Mouse (Mus musculus): Measurements from ENCODE around the gene N4bp2l2.

The N4bp2l2 gene

DNA sequence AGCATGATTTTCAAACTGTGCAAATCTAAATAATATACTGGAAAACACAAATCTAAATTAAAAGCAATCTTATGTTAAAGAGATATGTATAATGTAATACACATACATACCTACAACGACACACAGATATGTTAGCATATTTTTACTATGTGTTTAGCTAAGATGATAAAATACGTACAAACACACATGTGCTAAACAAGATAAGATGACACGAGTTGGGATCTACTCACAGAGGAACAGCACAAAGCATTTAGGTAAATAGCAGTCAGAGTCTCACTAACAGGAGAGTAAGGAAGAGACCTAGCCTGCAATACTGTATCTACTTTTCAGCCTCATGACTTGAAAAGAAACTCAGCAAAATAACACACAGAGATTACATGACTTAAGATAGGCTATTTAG, 24.5 kb downstream of the N4bp2l2 start:
- no peak for DNase-seq

GRCm38 (mm10) chr5:150629692-150630091, 36.3 kb downstream of the N4bp2l2 start:
- no peak for DNase-seq

DNA sequence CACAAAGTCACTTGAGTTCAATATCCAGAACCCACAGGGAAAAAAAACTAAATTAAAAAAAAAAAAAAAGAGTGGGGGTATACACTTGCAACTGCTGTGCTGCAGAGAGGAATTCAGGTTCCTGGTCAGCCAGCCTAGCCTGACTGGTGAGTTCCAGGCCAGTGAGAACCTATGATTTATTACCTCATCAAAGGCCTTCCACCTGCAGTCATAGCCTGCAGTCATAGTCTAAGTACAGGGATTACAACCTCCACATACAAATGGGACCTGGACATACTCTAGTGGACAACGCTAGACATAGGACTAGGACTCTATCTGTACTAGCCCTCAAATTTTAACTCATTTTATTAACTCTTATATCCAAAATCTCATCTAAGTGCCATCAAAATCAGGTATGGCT, 36.7 kb downstream of the N4bp2l2 start:
- DNase-seq, result no peak

DNA sequence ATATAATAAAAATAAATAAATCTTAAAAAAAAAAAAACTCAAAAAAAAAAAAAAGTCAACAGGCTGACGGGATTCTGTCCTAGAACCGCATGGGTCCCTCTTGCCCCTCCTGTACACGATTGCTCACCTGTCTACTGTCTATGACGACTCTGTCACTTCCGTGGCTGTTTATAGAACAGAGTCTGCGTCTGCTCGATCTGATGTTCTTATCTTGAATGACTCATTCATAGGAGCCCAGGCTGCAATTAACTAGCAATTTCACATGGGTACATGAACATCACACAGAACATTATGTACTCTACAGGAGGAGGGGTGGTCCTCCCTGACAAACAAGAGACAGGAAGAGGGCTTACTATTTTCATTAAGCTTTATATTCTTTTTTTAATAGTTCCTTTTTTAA, 40.5 kb downstream of the N4bp2l2 start:
- no peak for DNase-seq

DNA sequence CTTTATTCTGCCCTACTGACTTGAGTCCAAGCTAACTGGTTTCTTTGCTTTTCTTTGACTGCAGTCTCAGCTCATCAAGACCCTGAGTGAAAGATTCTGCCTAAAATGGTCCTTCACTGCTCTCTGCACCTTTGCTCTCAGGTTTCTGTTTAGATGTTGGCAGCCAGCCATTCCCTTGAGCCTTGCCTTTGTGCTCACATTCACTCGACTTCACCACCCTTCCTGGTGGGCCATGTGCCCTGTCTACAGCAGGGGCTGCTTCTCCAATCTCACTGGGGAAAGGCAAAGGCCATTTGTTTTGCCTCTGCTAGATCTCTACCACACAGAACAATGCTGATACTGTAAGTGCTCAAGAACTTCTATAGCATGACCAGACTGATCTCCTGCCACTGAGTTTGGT, 43.2 kb downstream of the N4bp2l2 start:
- peak in 1 of 2 experiments; percentile 17 for DNase-seq

GRCm38 (mm10) chr5:150621592-150621991, 44.4 kb downstream of the N4bp2l2 start:
- DNase-seq, result no peak

DNA sequence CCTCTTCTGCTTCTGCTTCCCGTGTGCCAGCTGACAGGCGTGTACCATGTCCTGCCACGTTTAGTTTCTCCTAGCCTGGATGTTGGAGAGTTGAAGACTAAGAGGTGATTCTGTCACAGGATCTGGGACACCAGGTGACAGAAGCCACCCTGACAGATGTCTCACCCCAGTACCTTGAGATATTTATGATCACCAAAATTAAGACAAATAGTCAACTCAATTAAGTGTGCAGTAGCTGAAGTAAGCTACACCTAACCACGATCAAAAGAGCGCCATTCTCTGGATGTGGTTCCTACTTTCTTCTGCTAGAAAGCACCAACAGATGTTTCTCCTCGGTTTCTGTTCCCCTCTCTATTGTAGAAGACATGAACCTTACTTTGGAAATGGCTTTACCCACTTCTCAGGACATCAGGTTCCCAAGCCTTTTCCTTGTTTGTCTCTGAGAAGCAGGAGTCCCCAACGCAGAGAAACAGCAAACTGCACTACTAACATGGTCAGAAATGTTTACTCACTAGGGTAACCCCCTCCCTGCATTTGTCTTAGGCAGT, 45.3 kb downstream of the N4bp2l2 start:
- no peak for DNase-seq

DNA sequence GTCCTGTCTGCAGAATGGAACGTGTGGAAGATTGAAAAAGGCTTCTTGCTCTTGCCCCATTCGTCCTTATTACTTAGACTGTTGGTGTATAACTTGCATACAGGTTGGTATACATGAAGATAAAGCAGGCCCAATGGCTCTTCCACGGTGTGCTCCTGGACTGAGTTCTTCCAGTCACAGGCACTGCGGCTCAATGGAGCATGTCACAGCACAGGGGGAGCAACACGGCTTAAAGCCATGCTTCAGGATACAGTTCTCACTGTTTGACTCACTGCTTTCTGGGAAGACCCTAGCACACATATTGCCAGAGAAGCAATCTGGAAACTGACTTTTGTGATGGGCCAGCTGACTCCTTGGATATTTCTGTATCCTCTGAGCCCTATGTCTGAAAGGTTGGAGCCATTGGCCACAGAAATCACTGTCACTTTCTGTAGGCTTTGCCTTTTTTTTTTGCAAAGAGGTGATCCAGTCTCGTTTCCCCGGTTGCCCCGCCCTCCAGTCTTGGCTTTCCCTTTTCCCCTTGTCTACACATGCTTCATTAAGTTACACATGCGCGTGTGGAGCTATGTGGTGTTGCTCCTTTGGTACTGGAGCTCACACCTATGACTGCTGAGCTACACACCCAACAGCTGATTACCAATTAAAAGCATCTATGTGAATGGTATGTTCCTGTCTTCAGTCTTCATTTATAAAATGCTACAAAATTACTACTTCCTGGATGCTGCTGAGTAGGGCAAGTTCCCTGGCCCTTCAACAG, 47.2 kb downstream of the N4bp2l2 start:
- no peak for DNase-seq

- DNase-seq, result no peak
Measured at GRCm38 (mm10) chr5:150616731-150617130, 49.3 kb downstream of the N4bp2l2 start.

DNA sequence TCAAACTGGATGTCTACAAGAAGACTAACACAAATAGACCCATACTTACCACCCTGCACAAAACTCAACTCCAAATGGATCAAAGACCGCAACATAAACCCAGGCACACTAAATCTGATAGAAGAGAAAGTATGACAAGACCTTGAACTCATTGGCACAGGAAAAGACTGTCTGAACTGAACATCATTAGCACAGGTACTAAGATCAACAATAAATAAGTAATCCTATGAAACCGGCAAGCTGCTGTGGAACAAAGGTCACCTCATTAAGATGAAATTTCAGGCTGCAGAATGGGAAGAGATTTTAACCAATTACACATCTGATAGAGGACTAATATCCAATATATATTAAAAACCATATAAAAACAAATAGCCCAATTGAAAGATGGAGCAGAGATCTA, 49.8 kb downstream of the N4bp2l2 start:
- DNase-seq, result no peak

DNA sequence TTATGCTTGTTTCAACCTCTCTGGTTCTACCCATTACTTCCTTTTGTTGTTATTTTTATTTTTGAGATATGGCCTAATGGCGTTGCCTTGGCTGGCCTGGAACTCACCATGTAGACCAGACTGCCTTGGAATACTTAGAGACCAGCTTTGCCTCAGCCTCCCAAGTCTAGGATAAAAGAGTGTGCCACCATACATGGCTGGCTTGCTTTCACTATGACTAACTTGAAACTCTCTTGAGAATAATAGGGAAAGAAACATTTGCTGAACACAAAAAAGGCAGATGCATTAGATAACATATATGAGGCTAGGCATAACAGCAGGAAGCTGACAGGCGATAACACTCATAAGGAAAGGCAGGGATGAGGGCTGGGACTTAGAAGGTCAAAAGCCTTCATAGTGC, 51.9 kb downstream of the N4bp2l2 start:
- DNase-seq, result no peak

DNA sequence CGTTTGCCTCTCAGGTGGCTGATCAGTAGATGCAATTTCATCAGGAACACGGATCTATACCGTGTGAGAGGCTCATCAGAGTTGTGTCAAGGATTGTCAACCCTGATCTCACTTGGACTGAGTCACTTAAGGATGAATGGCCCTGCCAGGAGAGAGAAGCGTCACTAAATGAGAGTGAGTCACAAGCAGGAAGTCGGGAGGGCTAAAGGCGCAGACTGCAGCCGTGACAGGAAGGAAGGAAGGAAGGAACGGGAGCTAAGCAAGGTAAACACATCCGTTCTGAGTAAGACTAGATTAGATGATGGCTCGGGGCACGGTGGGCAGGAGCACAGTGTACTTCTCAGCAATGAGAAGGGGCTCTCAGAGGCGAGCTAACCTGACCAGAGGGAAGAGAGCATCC, 54.3 kb downstream of the N4bp2l2 start:
- no peak for DNase-seq

- DNase-seq, result no peak
Measured at GRCm38 (mm10) chr5:150611136-150611535, 54.8 kb downstream of the N4bp2l2 start.

DNA sequence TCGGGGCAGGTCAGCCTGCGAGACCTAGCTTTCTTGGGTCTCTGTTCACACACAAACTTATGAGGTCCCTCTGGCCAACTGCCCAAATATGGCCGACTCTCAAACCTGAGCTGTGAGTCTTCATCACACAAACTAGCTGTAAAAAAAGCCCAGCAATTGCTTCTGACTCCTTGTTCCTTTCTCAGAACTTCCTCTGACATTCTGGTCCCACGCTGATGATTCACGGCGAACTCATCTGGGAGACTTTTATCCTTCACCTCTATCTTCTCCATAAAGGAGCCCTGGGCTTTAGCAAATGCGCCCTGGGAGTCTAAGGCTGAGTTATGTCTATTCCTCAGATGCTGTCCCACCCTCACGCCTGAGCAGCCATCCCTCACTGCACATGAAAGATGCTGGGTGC, 58.4 kb downstream of the N4bp2l2 start:
- no peak for DNase-seq

DNA sequence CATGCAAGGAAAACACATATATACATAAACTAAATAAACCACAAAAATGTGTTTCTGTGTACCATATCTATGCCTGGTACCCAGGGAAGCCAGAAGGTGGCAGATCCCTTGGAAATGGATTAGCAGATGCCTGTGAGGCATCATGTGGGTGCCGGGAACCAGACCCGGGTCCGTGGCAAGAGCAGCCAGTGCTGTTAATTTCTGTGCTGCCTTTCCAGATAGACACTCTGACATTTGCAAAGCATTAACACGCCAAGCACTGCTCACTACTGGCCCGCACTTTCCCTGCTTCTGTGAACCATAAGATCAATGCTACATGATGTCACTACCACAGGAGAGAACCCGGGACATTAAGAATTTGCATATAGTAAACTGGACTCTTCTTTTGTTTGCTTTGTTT, 59.9 kb downstream of the N4bp2l2 start:
- DNase-seq, result no peak

DNA sequence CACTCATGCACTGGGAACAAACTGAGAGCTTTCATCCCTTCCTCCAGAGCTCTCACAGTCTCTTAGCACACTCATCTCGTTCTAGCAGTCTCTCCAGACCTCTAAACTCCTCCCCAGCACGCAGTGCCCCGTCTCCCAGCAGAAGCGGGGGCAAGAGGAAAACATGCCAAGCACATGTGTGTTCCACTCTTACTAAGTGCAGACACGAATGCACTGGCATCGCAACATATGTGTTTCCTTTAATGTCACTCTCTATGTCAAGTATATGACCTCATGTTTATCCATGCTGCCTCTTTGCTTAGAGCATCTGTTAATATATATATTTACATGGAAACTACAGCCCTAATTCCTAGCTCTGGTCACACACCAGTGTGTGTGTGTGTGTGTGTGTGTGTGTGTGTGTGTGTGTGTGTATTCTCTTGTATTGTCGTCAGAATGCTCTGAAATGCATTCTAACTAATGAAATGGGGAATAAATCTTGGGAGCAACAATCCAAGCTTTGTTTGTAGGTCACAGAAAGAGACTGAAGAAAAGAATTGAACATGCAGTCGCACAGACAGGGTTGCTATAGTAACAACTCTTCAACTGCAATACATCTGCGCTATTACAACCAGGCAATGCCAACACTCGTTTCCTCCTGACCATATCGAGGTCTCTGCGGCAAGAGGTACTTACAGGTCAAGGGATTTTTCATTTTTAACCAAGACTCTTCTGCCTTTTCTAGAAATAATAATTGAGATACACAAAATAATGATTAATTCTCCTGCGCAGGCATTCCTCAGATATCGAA, 64.3 kb downstream of the N4bp2l2 start:
- no peak for DNase-seq

DNA sequence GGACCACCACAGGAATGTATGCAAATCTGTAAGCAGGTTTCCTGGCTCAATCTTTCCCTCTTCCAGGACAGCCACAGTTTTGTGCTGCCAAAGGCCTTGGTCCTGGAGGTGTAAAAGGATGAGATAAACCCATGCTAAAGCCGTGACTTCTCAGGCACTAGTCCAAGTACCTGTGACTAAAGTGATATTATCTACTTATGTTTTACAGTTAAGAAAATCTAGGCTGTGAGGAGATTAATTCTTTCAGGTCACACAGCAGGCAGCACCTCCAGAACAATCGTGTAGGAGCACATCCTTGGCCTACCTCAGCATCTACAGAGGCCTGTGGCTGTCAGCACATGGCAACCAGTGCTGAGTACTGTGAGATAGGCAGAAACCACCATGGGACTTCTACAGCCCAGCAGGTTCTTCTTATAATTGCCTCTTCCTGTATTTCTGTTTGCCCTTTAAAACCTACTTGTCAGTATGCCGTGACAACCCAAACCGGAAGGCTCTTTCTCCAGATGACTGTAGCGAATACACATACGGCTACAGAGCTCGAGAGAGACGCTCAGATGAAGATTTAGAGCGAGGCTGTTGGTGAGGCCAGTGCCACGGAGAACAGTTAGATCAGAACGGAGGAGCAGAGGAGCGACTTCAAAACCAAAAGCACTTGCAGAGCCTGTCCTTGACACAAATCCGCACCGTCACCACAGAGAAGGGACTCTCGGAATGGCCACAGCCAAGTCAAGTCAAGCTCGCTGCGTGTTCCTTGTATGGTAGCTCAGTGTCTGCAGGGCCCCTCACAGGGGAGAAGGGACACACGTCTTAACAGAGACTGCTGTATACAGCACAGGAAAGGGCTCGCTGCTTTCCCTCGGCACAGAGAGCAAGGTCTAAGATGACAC, 65.2 kb downstream of the N4bp2l2 start:
- no peak for DNase-seq

DNA sequence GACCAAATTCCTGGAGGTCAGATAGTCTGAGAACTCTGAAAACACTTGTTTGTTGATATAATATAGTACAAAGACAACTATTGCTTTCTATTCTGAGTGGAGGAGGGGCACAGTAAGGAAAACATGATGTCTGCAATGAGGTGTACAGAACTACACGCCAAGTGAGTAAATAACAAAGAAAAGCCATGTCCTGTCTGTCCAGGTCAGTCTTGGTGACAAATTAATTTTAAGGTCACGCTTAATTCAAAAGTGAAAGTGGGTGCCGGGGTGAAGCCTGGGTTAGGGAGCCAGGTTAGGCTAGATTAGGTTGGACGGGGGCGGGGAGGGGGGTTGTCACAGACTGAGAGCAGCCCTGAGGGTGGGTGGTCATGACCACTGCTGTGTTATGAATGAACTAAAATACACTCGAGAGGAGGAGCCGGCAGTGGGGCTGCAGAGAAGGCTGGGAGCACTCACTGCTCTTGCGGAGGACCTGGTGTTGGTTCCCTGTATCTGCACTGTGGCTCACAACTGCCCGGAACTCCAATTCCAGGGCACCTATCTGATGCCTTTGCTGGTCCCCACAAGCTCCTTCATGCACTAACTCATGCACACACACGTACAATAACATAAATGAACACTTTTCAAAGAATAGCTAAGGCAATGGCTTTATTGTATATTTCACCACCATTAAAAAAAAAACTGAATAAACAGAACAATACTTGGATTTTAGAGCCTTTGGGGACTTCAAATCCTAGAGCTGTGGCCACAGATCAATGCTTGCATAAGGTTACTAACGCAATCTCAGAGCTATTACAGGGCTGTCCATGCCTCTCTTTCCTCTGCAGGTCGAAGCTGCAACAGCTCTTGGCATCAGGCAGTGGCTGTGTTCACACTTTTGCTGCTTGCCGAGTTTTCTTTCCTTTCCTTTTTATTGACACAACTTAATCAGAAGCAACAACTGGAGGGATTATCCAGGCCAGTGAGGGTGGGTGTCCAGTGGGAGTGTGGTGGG, 66.4 kb downstream of the N4bp2l2 start:
- no peak for DNase-seq

DNA sequence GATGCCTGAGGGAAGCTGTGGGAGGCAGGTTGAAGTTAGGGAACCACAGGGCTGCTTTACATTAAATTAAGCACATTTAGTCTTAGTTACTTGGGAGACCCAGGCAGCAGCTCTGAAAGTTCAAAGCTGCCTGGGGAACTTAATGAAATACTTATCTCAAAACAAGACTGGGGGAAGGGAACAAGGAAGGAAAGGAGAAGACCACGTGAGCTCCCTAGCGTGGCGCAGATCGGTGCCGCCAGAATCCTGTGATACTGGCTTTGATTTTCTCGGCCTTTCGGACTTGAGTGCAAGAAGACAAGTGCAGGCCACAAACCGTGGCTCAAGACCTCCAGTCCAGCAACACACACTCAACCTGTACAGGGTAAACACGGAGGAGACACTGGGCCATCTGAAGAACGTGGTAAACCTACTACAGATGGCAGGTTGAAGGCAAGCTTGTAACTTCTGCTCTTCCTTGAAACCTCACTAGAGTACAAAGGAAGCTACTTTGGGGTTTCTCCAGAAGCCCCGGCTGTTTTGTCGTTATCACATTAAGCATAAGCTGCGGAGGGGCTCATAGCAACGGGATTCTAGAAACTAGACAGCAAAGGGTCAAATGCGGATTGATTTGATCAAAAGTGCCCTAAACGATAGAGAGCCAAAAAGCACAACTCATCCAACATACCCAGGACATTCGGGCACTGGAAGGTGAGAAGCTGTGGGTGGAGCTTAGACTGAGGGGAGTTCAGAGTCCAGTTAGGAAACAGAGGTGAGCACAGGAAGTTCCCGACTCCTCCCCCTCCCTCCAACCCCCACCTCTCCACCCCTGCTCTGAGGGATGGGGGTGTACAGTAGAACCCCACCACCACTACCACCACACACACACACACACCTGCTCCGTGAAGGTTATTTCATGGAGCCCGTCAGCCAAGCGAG, 67.5 kb downstream of the N4bp2l2 start:
- no peak for DNase-seq

DNA sequence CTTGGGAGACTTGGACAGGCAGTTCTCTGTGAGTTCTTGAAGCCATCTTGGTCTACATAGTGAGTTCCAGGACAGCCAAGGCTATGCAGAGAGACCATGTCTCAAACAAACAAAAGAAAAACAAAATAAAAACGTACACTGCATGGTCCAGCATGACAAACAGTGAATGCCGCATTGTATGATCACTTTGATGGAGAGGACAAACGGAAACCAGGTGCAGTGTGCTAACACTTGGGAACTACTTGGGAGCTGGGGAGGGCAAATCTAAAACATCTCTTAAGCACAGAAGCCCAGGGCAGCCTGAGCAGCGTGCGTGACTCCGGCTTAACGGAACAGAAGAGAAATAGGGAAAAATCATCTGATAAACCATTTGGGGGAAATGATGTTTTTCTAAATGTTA, 68.9 kb downstream of the N4bp2l2 start, which contains the start of gene N4bp2l1:
N4bp2l1 (minus strand) TSS at position 101 of the 400 bp plus-strand sequence.
- DNase-seq, result no peak

Data from cerebellum, postnatal 10 days (tissue).